Mouse (Mus musculus) ovary, postnatal 14 days (tissue): ENCODE measurements around the gene Cdk9.

Experiments used
- DNase-seq: peaks from one replicate; pipeline ENCODE4 v3.0.0; 2022; ENCODE audit warnings: low spot score

The Cdk9 gene

GRCm38 (mm10) chr2:32673176-32673917 lies 39.5 kb downstream of the Cdk9 start:
- no peak for DNase-seq

GRCm38 (mm10) chr2:32671907-32672595 lies 40.8 kb downstream of the Cdk9 start:
- DNase-seq: no peak

DNA sequence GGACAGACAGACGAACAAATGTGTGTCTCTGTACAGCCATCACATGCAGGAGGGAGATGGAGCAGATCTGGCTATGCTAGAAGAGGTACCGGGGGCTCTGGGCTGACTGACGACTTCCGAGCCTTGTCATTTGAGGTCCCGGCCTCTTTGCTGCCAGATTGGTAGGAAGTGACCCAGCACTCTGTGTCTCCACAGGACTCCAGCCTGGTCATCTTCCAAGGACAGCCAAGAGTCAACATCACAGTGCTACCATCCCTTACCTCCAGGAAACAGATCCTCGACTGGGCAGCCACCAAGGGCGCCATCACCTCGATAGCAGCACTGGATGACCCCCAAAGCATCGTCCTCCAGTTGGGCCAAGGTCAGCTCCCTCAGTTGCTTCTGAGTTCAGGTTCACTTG lies 41.7 kb downstream of the Cdk9 start:
- no peak for DNase-seq

DNA sequence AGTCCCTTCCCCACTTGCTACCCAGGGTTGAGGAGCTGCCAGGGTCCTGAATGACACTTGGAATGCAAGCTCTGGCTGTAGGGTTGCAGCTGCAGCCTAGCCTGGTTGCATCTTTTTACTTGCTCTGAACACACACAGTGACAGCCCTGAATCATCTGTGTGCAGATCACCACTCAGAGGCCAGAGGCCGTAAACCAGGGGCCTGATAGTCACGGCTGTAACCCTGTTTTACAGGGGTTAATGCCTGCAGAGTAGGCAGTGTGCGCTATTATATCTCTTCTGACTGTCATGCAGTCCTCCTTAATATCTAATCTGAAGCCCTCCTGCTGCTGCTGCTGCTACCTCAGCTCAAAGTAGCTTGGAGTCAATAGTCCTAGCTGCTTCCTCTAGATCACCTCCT lies 43.0 kb downstream of the Cdk9 start:
- DNase-seq: no peak

DNA sequence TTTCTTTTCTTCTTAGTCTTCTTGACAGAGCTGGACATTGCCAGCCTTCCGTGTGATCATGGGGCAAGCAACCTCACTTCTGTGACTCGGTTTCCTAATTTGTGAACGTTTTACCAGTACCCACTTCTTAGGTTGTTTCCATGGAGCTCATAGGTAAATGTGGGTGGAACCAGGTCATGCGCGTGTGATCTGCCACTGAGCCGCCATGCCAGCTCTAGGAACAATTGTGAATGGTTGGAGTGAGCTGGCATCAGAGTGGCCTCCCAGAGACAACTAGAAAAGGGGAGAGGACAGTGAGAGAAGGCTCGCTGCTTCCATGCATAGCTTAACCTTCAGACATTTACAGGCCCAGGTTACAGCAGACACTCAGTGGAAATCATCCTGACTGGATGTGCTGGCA lies 44.7 kb downstream of the Cdk9 start:
- DNase-seq: no peak

GRCm38 (mm10) chr2:32667775-32668174 lies 45.1 kb downstream of the Cdk9 start:
- no peak for DNase-seq

GRCm38 (mm10) chr2:32665853-32666252 lies 47.0 kb downstream of the Cdk9 start:
- no peak for DNase-seq

GRCm38 (mm10) chr2:32665345-32665744 lies 47.5 kb downstream of the Cdk9 start:
- no peak for DNase-seq

DNA sequence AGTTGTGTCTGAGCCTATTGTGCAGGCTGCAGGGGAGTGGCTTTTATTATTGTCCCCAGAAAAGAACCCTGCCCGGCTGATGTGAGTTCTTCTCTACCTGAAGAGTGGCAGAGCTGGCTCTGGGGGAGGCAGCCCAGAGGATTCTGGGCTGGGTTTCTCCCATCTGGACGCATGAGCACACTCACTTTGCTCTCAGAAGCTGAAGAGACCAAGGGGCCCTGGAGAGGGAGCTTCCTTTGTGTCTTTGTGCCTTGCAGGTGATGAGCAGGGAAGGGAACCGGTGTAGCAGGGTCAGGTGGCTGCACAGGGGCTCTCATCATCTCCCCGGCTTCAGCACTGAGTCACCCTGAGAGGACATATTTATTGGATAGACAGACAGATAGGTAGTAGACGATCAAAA lies 50.6 kb downstream of the Cdk9 start:
- no peak for DNase-seq

DNA sequence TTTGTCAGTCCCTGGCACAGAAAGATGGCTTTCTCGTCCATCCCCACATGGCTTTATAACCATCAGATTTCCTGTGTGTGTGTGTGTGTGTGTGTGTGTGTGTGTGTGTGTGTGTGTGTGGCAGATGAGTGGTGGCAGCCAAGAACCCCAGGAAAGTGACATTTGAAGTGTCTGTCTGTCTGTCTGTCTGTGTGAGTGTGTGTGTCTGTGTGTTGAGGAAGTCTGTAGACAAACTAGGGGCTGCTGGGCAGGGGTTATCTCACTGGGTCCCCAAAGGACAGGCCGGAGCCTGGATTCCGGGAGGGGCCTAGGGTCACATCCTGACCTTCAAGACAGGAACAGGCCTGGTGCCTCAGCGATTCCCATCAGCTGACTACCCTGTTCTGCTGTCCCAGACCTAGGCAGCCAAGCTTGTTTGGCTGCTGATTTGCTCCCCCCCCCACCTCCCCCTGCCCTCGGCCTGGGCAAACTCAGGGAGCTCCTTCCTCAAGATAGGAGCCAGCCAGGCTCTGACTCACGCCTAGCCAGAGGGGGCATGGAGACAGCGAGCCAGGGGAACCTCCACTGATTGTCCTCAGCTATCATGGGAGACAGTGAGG lies 51.3 kb downstream of the Cdk9 start:
- DNase-seq: no peak

GRCm38 (mm10) chr2:32658873-32659272 lies 54.0 kb downstream of the Cdk9 start:
- no peak for DNase-seq

DNA sequence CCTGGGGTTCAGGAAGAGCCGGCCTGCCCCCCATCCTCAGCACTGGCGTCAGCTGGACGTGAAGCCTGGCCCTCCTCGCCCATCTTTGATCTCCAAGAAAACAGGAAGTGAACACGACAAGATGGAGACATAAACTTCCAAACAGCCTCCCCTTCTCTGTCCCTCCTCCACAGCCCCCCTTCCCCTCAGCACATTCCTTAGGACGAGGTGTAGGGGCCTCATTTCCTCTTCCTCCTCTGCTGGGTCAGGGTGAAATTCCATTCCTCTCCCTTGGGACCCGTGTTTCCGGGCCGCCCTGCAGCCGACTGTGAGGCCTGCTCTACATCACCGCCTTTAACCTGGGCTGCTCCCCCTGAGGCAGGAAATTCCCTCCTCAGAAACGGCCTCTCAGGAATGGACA lies 57.0 kb downstream of the Cdk9 start:
- DNase-seq: no peak
